Mouse (Mus musculus) MEL (cell line): ENCODE results near the gene Kl. TPM values are rescaled to one million over a fixed set of nuclear protein-coding genes. Genes with fewer than 3 reads are reported as not detected.

Source experiments
- DNase-seq: peaks from one replicate; pipeline ENCODE4 v3.0.0; 2011; ENCODE audit warnings: low read depth, low spot score
- H3K27ac ChIP-seq: 2 replicates; pipeline ENCODE4 v1.5.1; 2012; ENCODE audit warnings: low read depth, mild to moderate bottlenecking, control low read depth, low read length, moderate library complexity; ENCODE audit not compliant: control insufficient read depth
- H3K27me3 ChIP-seq, 2 experiments: fragments of 150-350 bp in 1 of 2; sonication (generic) in 1 of 2; 2 replicates each; pipeline ENCODE4 v1.6.1; 2012; ENCODE audit warnings: low read length in 2 of 2, mild to moderate bottlenecking in 2 of 2, improper control_type of control experiment in 1 of 2, moderate library complexity in 1 of 2; ENCODE audit not compliant: insufficient read depth in 2 of 2, control insufficient read depth in 1 of 2
- H3K36me3 ChIP-seq, 2 experiments: 2 replicates each; pipeline ENCODE4 v1.6.1; 2012 to 2014; ENCODE audit warnings: low read length in 2 of 2, improper control_type of control experiment in 1 of 2, inconsistent platforms in 1 of 2, mild to moderate bottlenecking in 1 of 2; ENCODE audit not compliant: insufficient read depth in 2 of 2, control insufficient read depth in 1 of 2
- H3K4me1 ChIP-seq, 2 experiments: fragments of 150-350 bp in 1 of 2; sonication (generic) in 1 of 2; 2 replicates each; pipeline ENCODE4 v1.6.1; 2012; ENCODE audit warnings: low read length in 2 of 2, improper control_type of control experiment in 1 of 2, mild to moderate bottlenecking in 1 of 2; ENCODE audit not compliant: insufficient read depth in 2 of 2, control insufficient read depth in 1 of 2
- H3K4me3 ChIP-seq, 2 experiments: fragments of 150-350 bp in 1 of 2; sonication (generic) in 1 of 2; 2 replicates each; pipeline ENCODE4 v1.5.1; 2012; ENCODE audit warnings: low read depth in 2 of 2, low read length in 2 of 2, mild to moderate bottlenecking in 2 of 2, moderate library complexity in 2 of 2, control low read depth in 1 of 2, improper control_type of control experiment in 1 of 2; ENCODE audit not compliant: control insufficient read depth in 1 of 2, insufficient read depth in 1 of 2
- H3K79me2 ChIP-seq: 2 replicates; pipeline ENCODE4 v1.6.1; 2012; ENCODE audit warnings: mild to moderate bottlenecking, low read length, moderate library complexity; ENCODE audit not compliant: control insufficient read depth, poor library complexity, insufficient read depth
- H3K9ac ChIP-seq: 2 replicates; pipeline ENCODE4 v1.6.1; 2012; ENCODE audit warnings: low read depth, mild to moderate bottlenecking, control low read depth, low read length, moderate library complexity; ENCODE audit not compliant: control insufficient read depth, poor library complexity, severe bottlenecking
- H3K9me3 ChIP-seq: fragments of 150-350 bp; sonication (generic); replicated peaks from 2 replicates; pipeline ENCODE4 v1.6.1; 2012; ENCODE audit warnings: mild to moderate bottlenecking, low read length, improper control_type of control experiment, moderate library complexity; ENCODE audit not compliant: insufficient read depth
- CHD1 ChIP-seq: IDR thresholded peaks from 2 replicates; pipeline ENCODE4 v1.6.1; 2012; ENCODE audit warnings: low read depth, mild to moderate bottlenecking, inconsistent platforms, low read length, improper control_type of control experiment
- CHD2 ChIP-seq: IDR thresholded peaks from 2 replicates; pipeline ENCODE4 v1.6.1; 2011; ENCODE audit warnings: low read length, improper control_type of control experiment
- ETS1 ChIP-seq: IDR thresholded peaks from 2 replicates; pipeline ENCODE4 v1.6.1; 2012; ENCODE audit warnings: low read depth, mild to moderate bottlenecking, inconsistent platforms, low read length, improper control_type of control experiment, moderate library complexity
- GABPA ChIP-seq: IDR thresholded peaks from 2 replicates; pipeline ENCODE4 v1.6.1; 2012; ENCODE audit warnings: low read depth, mild to moderate bottlenecking, inconsistent platforms, low read length, improper control_type of control experiment, moderate library complexity
- MAFK ChIP-seq: IDR thresholded peaks from 2 replicates; pipeline ENCODE4 v1.6.1; 2011; ENCODE audit warnings: low read depth, mild to moderate bottlenecking, low read length, improper control_type of control experiment, borderline replicate concordance
- MAX ChIP-seq: IDR thresholded peaks from 2 replicates; pipeline ENCODE4 v1.6.1; 2011; ENCODE audit warnings: low read length, improper control_type of control experiment
- MYB ChIP-seq: IDR thresholded peaks from 2 replicates; pipeline ENCODE4 v1.6.1; 2011; ENCODE audit warnings: mild to moderate bottlenecking, low read depth, low read length, improper control_type of control experiment
- NELFE ChIP-seq: IDR thresholded peaks from 2 replicates; pipeline ENCODE4 v1.6.1; 2011; ENCODE audit warnings: low read depth, low read length, improper control_type of control experiment
- RCOR1 ChIP-seq: IDR thresholded peaks from 2 replicates; pipeline ENCODE4 v1.6.1; 2012; ENCODE audit warnings: low read depth, mild to moderate bottlenecking, inconsistent platforms, low read length, improper control_type of control experiment
- SIN3A ChIP-seq: IDR thresholded peaks from 2 replicates; pipeline ENCODE4 v1.6.1; 2012; ENCODE audit warnings: low read length, improper control_type of control experiment, inconsistent platforms
- SMC3 ChIP-seq: IDR thresholded peaks from 2 replicates; pipeline ENCODE4 v1.6.1; 2011; ENCODE audit warnings: low read depth, low read length, improper control_type of control experiment
- TBP ChIP-seq: IDR thresholded peaks from 2 replicates; pipeline ENCODE4 v1.8.0; 2011; ENCODE audit warnings: low read depth, low read length, improper control_type of control experiment
- TCF12 ChIP-seq: IDR thresholded peaks from 2 replicates; pipeline ENCODE4 v1.6.1; 2014; ENCODE audit warnings: low read depth, mild to moderate bottlenecking, inconsistent platforms, low read length, improper control_type of control experiment, moderate library complexity
- UBTF ChIP-seq: IDR thresholded peaks from 2 replicates; pipeline ENCODE4 v1.6.1; 2012; ENCODE audit warnings: low read depth, mild to moderate bottlenecking, inconsistent platforms, low read length, improper control_type of control experiment, moderate library complexity, borderline replicate concordance; ENCODE audit not compliant: insufficient read depth
- USF1 ChIP-seq: IDR thresholded peaks from 2 replicates; pipeline ENCODE4 v1.6.1; 2014; ENCODE audit warnings: low read depth, mild to moderate bottlenecking, inconsistent platforms, low read length, improper control_type of control experiment, moderate library complexity
- USF2 ChIP-seq, 2 experiments: IDR thresholded peaks; 2 replicates each; pipeline ENCODE4 v1.6.1; 2011 to 2012; ENCODE audit warnings: improper control_type of control experiment in 2 of 2, low read length in 2 of 2, borderline replicate concordance in 1 of 2, inconsistent platforms in 1 of 2, low read depth in 1 of 2, mild to moderate bottlenecking in 1 of 2; ENCODE audit not compliant: insufficient read depth in 1 of 2
- ZC3H11A ChIP-seq: IDR thresholded peaks from 2 replicates; pipeline ENCODE4 v1.6.1; 2012; ENCODE audit warnings: low read depth, mild to moderate bottlenecking, inconsistent platforms, low read length, improper control_type of control experiment
- ZKSCAN1 ChIP-seq: IDR thresholded peaks from 2 replicates; pipeline ENCODE4 v1.6.1; 2012; ENCODE audit warnings: low read depth, mild to moderate bottlenecking, inconsistent platforms, low read length, improper control_type of control experiment, moderate library complexity
- ZMIZ1 ChIP-seq: IDR thresholded peaks from 2 replicates; pipeline ENCODE4 v1.6.1; 2012; ENCODE audit warnings: low read depth, mild to moderate bottlenecking, inconsistent platforms, low read length, improper control_type of control experiment, moderate library complexity
- polyA plus RNA-seq, 2 experiments: library from polyadenylated mRNA; stranded (reverse) in 1 of 2; unstranded in 1 of 2; fragments of >175 nt in 1 of 2; fragments of >200 nt in 1 of 2; gene quantifications; 2 replicates each; pipeline versions ENCODE4 v1.2.1 to v1.2.4; 2012; ENCODE audit warnings: low replicate concordance in 2 of 2, low read depth in 1 of 2; ENCODE audit not compliant: insufficient read length in 2 of 2, insufficient read depth in 1 of 2, missing spikeins in 1 of 2
- total RNA-seq: library from RNA; depleted of rRNA; stranded (reverse); fragments of 300-350 nt; gene quantifications from 2 replicates; pipeline ENCODE4 v1.2.3, GENCODE M21; 2012

Kl gene
- total and polyA plus RNA-seq, 3 experiments = not detected

DNA sequence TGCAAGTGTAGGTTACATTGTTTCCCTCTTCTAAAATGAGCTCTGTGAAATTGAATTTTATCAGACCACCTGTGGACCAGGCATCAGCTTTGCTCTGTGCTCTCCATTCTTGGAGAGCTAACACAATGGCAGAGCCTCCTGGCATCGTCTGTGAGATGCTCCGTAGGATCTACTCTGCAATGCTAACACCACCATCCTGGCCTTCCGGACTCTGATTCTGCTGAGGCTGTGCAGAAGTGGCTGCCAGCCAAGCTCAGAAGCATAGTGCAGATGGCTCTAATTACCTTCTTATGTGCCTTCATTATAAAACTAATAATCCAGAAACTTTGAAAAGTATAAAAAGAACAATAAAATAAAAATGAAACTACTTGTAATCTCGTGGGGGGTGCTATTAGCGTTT is 16.2 kb upstream of the Kl start:
- Histone ChIP-seq H3K36me3 (no peaks in the 10 kb centered on the region), H3K79me2 (no peaks in the 10 kb centered on the region), H3K4me3 (no peak overlapping the region), H3K9ac (no peak overlapping the region), H3K27ac (no peak overlapping the region), H3K9me3 (no peaks in the 10 kb centered on the region), H3K27me3 (no peaks in the 10 kb centered on the region), H3K4me1 (no peaks in the 10 kb centered on the region)
- DNase-seq = no peak
- TF ChIP-seq CHD2 = no peak

DNA sequence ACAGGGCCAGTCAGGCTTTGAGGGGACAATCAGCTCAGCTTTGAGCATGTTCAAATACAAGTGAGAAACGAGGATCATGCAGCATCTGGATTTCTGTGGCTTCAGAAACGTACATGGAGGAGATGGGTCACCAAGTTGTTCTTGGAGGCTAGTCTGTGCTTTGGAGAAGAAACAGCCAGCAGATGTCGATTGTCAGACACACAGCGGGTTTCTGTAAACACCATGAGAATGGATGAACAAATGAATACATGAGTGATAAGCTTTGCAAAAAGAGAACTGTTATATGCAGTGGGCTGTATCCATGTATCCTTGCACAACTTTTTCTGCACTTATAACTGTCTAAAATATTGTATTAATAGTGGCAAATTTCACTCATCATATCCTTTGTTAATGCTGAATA is 15.6 kb upstream of the Kl start:
- H3K4me3 ChIP-seq = no peak overlapping the region
- no peaks in the 10 kb centered on the region for H3K79me2 ChIP-seq
- H3K9ac ChIP-seq = no peak overlapping the region
- no peak for DNase-seq
- no peaks in the 10 kb centered on the region for H3K4me1 ChIP-seq
- H3K27me3 ChIP-seq = no peaks in the 10 kb centered on the region
- H3K27ac ChIP-seq = no peak overlapping the region
- H3K9me3 ChIP-seq = no peaks in the 10 kb centered on the region
- no peak for TF ChIP-seq CHD1
- TF ChIP-seq ZMIZ1 = no peak
- no peak for TF ChIP-seq RCOR1
- TF ChIP-seq MAX = no peak
- TF ChIP-seq USF2 (IDR thresholded peaks at IDR 0.05; ENCODE audit: borderline replicate concordance in 1 of 2, insufficient read depth in 1 of 2, low read depth in 1 of 2, low read length in 2 of 2) = no peak
- no peak for TF ChIP-seq USF1
- TF ChIP-seq ETS1 = no peak
- no peak for TF ChIP-seq MYB
- TF ChIP-seq TBP = no peak
- no peak for TF ChIP-seq ZKSCAN1
- TF ChIP-seq UBTF = no peak
- no peak for TF ChIP-seq TCF12
- TF ChIP-seq SMC3 = no peak
- TF ChIP-seq, all 39 proteins: peak for 0
- no peaks in the 10 kb centered on the region for H3K36me3 ChIP-seq

DNA sequence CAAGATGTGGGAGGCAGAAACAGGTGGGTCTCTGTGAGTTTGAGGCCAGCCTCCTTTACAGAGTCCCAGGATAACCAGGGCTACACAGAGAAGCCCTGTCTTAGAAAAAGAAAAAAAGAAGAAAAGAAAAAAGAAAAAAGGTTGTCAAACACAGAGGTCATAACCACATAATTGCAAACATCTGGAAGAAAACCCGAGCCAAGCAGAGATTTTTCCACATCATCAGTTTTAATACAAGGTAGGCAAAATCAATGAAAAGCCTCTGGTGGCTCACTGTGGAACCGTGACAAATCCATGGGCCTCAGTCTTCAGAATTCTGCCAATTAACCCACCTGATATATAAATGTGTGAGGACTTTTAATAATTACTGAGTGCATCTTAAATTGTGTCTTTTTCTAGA is 14.9 kb upstream of the Kl start:
- Histone ChIP-seq H3K9ac (no peak overlapping the region), H3K27ac (no peak overlapping the region), H3K4me1 (no peaks in the 10 kb centered on the region), H3K27me3 (no peaks in the 10 kb centered on the region), H3K36me3 (no peaks in the 10 kb centered on the region), H3K79me2 (no peaks in the 10 kb centered on the region), H3K9me3 (no peaks in the 10 kb centered on the region), H3K4me3 (no peak overlapping the region)
- DNase-seq = no peak
- TF ChIP-seq TBP = no peak
- no peak for TF ChIP-seq MAX
- no peak for TF ChIP-seq CHD1
- TF ChIP-seq ZMIZ1 = no peak
- no peak for TF ChIP-seq SIN3A
- TF ChIP-seq GABPA = no peak
- TF ChIP-seq ETS1 = no peak
- no peak for TF ChIP-seq TCF12
- no peak for TF ChIP-seq ZC3H11A
- TF ChIP-seq MAFK = no peak
- no peak for TF ChIP-seq NELFE
